Comparison of ENCODE assay signal across 12 mouse cellular contexts in genomic region chr11:46070789-46071188, GRCm38 (mm10). TPM values are rescaled to one million over a fixed set of nuclear protein-coding genes. Genes with fewer than 3 reads are reported as not detected.
DNase-seq lines count a peak whose midpoint lies in the region; ATAC-seq and TF ChIP-seq lines count a peak whose summit lies in the region.
"Had no signal": no experiment of that assay in that cellular context is flagged by ENCODE, and none has a peak within 500 bp of the region (broad histone marks: within the 10 kb centered on the region; RNA-seq: fewer than 3 reads in every experiment).

No protein-coding gene starts in this region.

- H3K9me3 ChIP-seq in heart, embryonic 14.5 days (ENCODE audit: control insufficient read depth, low read length): no peaks in the 10 kb centered on the region
- no peaks in the 10 kb centered on the region for H3K9me3 ChIP-seq in ES-E14 (ENCODE audit: control insufficient read depth, insufficient read depth, low read depth, low read length)
- H3K9me3 ChIP-seq: forebrain, embryonic 13.5 days; lung, embryonic 15.5 days had no signal

- no peak overlapping the region for H3K4me3 ChIP-seq in heart, embryonic 14.5 days (ENCODE audit: control insufficient read depth in 1 of 2, insufficient read depth in 1 of 2, low read depth in 1 of 2, low read length in 2 of 2)
- peak overlapping the region in 1 of 2 experiments; percentile 16; a peak in 1 of 4 replicates for H3K4me3 ChIP-seq in ES-E14 (ENCODE audit: insufficient read depth in 1 of 2, low read depth in 1 of 2, low read length in 2 of 2, poor library complexity in 1 of 2, severe bottlenecking in 1 of 2)
- H3K4me3 ChIP-seq: forebrain, embryonic 13.5 days; lung, embryonic 15.5 days had no signal

- peaks cover 61% of the 10 kb centered on the region for H3K36me3 ChIP-seq in heart, embryonic 14.5 days (ENCODE audit: control insufficient read depth, insufficient read depth, low read length)
- H3K36me3 ChIP-seq in ES-E14 (ENCODE audit: control insufficient read depth, insufficient read depth, low read length, poor library complexity, severe bottlenecking): peaks cover 6% of the 10 kb centered on the region; the same call in 1 of the 2 replicates

- intact Hi-C loops in heart, postnatal 36 days (cut with DNase I): loop anchor here (2.0 kb wide), 1 partner anchor 14 kb away; no protein-coding TSS in a partner anchor

- DNase-seq in heart, postnatal 36 days: no peak
- peak; percentile 49 to 57 for DNase-seq in spleen, postnatal 36 days (ENCODE audit: low spot score in 2 of 2)
- no peak for DNase-seq in spleen, postnatal 14 days (ENCODE audit: low spot score in 2 of 2)
- no peak for DNase-seq in ES-E14 (ENCODE audit: low read depth, low spot score)
- DNase-seq in naive thymus-derived CD4-positive, alpha-beta T cell, adult 2 months (ENCODE audit: low read depth): peak; percentile 71
- DNase-seq in kidney, postnatal 14 days: no peak
- DNase-seq in kidney, postnatal 25 days: no peak
- DNase-seq: cerebellum, adult 9-10 months; gastrocnemius, postnatal 14 days had no signal

- H3K4me1 ChIP-seq in heart, embryonic 14.5 days (ENCODE audit: control insufficient read depth in 2 of 2, insufficient read depth in 2 of 2, low read length in 2 of 2): peaks cover 51 to 74% of the 10 kb centered on the region in 2 experiments
- peaks cover 18 to 40% of the 10 kb centered on the region in 2 experiments for H3K4me1 ChIP-seq in ES-E14 (ENCODE audit: control insufficient read depth in 2 of 2, insufficient read depth in 2 of 2, low read length in 2 of 2, poor library complexity in 1 of 2)

- peak overlapping the region; percentile 44 for H3K9ac ChIP-seq in heart, embryonic 14.5 days (ENCODE audit: low read length)
- H3K9ac ChIP-seq in ES-E14 (ENCODE audit: insufficient read depth, low read depth, low read length, poor library complexity, severe bottlenecking): peak overlapping the region; percentile 1; the same call in 1 of the 2 replicates
- H3K9ac ChIP-seq: forebrain, embryonic 13.5 days; lung, embryonic 15.5 days had no signal

- in situ Hi-C loops in ES-E14 (cut with MboI; ENCODE audit: low sequenced_read_pairs in 2 of 2, unreplicated experiment in 2 of 2): no loop called here

- WGBS in heart, embryonic 14.5 days: 67% methylated on average over 8 of the region's 8 CpGs

- no peak overlapping the region for H3K4me2 ChIP-seq in heart, embryonic 14.5 days (ENCODE audit: low read length)
- H3K4me2 ChIP-seq: forebrain, embryonic 13.5 days; lung, embryonic 15.5 days had no signal

- peak overlapping the region; percentile 2 to 99 for H3K27ac ChIP-seq in heart, embryonic 14.5 days (replicated peaks in 1 of 2; ENCODE audit: control insufficient read depth in 1 of 2, insufficient read depth in 1 of 2, low read depth in 2 of 2, low read length in 2 of 2)
- H3K27ac ChIP-seq in ES-E14 (ENCODE audit: insufficient read depth, low read depth, low read length, poor library complexity, severe bottlenecking): peak overlapping the region; percentile 15; the same call in 1 of the 2 replicates
- H3K27ac ChIP-seq: forebrain, embryonic 13.5 days had no signal

- no peak for ATAC-seq in heart, embryonic 14.5 days (ENCODE audit: insufficient number of reproducible peaks, insufficient read depth, low FRiP score, low read depth)
- ATAC-seq: forebrain, embryonic 13.5 days had no signal

- no peaks in the 10 kb centered on the region for H3K27me3 ChIP-seq in heart, embryonic 14.5 days (ENCODE audit: control insufficient read depth, insufficient read depth, low read length)
- H3K27me3 ChIP-seq: forebrain, embryonic 13.5 days; lung, embryonic 15.5 days had no signal

TF ChIP-seq in ES-E14, 5 proteins besides CTCF, POLR2A, EP300 and RAD21:
- TF ChIP-seq HCFC1 (IDR thresholded peaks at IDR 0.05; ENCODE audit: borderline replicate concordance, insufficient read depth, low read length) (no peak), CHD2 (IDR thresholded peaks at IDR 0.05; ENCODE audit: low read depth, low read length) (no peak), ZNF384 (IDR thresholded peaks at IDR 0.05; ENCODE audit: low read depth, low read length) (no peak)

RNA-seq across cellular contexts. Expression of gene Adam19, which starts 15.0 kb away (rescaled TPM):
- polyA plus RNA-seq in heart, embryonic 14.5 days (2014; fragmentation: Nextera tagmentation; extraction: Ambion mirVana): 21.1 and 22.7 TPM in 2 replicates
- total RNA-seq in heart, postnatal 36 days (2021): 10 to 100 TPM; 21.2 to 49.2 TPM
- 43.8 and 71.1 TPM in 2 replicates for total RNA-seq in ES-E14 (2012; rRNA removed)

RNA-seq across cellular contexts. Expression of gene Gm12166, which starts 18.7 kb away (rescaled TPM):
- polyA plus RNA-seq in heart, embryonic 14.5 days (2014; fragmentation: Nextera tagmentation; extraction: Ambion mirVana): 4.6 and 4.9 TPM in 2 replicates
- total RNA-seq in heart, postnatal 36 days (2021): 1 to 10 TPM; 1.3 to 1.9 TPM
- total RNA-seq in ES-E14 (2012; rRNA removed): 3.9 and 6.8 TPM in 2 replicates

Comparison
In these comparisons a context has a peak if more than half of its experiments do, and no peak if none do; other contexts are left out.
1. DNase-seq: peak in spleen, postnatal 36 days (2 of 2) and naive thymus-derived CD4-positive, alpha-beta T cell, adult 2 months (single experiment); none in heart, postnatal 36 days (0 of 2), spleen, postnatal 14 days (0 of 2), ES-E14 (single experiment), kidney, postnatal 14 days (single experiment) and kidney, postnatal 25 days (0 of 2).